Mouse (Mus musculus): ENCODE results near the gene Acsl5.
A peak's percentile ranks its signal among the peaks of the same experiment; 100 is the strongest.

Gene Acsl5

DNA sequence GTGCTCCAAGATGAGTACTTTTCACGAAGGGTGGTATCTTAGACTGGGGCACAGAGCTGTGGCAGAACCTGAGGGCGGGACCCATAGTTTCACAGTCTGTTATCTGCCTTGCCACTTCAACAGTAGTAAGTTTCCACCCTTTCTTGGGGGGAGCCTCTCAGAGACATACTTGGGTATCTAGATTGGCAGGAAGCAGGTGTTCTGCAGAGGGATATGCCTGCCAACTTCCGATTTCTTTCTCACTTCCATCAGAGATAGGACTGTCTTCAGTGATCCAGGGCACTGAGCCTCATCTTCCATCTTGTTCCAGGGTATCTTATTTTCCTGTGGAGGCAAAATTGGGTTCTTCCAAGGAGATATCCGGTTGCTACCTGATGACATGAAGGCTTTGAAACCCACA, 32.4 kb downstream of the Acsl5 start:
- DNase-seq (ENCODE audit: low read depth): no peak

- no peak for DNase-seq (ENCODE audit: low read depth)
Measured at GRCm38 (mm10) chr19:55286034-55286433, 34.3 kb downstream of the Acsl5 start.

GRCm38 (mm10) chr19:55288974-55289373, 37.2 kb downstream of the Acsl5 start:
- DNase-seq (ENCODE audit: low read depth): no peak

GRCm38 (mm10) chr19:55290621-55291270, 39.0 kb downstream of the Acsl5 start:
- DNase-seq (ENCODE audit: low read depth): no peak

- DNase-seq (ENCODE audit: low read depth): no peak
Measured at GRCm38 (mm10) chr19:55292210-55292850, 40.6 kb downstream of the Acsl5 start.

DNA sequence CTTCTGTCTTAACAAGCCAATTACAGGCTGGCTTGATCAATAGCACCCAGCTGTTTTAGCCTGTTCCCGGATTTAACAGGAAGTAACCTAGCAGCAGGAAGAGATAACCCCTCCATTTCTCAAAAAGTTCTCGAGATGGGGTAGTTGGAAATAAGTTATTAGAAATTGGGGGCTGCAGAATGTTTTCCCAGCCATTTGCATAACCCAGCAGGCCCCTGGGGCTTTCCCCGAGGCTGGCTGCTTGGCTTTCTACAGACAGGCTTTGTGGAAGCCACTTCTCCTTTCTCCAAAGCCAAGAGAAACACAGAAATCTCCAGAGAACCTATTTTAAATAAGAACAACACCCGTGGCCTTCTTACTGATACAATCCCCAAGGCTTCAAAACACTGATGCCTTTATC, 41.4 kb downstream of the Acsl5 start:
- DNase-seq (ENCODE audit: low read depth): no peak

DNA sequence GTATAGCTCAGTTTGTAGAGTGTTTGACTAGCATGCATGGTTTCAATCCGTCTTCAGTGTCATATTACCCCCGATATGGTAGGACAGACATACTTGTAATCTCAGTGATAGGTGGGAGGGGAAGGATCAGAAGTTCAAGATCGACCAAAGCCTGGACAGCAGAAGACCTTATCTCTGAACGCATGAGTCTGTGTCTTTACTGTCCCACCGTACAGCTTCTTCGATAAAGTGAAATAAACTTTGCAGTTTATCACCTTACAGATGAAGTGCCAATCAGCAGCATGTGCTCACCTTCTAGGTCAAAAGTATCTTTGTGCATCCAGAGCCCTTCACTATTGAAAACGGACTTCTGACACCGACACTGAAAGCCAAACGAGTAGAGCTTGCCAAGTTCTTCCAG, 43.3 kb downstream of the Acsl5 start:
- DNase-seq (ENCODE audit: low read depth): no peak

DNA sequence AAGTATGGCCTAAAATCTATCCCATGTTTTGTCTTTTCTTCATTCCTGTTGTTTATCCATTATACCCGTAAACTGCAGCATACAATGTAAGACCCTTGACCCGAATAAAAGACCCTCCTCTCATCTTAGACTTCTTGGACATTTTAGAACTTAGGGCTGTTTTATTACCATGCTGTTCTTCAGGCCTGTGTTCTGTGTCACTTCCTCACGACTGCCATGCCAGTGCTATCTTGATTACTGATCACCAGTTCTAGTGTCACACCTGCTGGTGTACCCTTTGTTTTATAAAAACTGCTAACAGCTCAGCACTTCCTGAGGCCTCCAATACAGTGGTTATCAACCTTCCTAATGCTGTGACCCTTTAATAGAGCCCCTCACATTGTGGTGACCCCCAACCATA, 43.8 kb downstream of the Acsl5 start:
- no peak for DNase-seq (ENCODE audit: low read depth)

DNA sequence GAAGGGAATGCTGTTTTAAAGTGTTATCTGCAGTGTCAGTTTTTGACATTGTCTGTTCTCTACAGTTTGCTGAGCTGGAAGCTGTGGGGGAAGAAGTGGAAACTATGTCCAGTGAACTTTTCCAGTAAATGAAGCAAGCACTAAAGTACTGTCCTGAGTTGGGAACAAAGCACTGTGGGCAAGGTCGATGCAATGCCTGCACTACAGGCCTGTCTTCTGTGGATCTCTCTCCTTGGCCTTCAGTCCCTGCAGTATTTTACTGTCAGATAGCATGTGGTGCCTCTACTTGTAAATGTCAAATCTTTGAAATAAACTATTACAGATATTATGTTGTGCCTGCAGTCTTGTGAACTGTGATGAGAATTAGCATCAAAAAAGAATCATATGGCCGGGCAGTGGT, 44.6 kb downstream of the Acsl5 start:
- no peak for DNase-seq (ENCODE audit: low read depth)

DNA sequence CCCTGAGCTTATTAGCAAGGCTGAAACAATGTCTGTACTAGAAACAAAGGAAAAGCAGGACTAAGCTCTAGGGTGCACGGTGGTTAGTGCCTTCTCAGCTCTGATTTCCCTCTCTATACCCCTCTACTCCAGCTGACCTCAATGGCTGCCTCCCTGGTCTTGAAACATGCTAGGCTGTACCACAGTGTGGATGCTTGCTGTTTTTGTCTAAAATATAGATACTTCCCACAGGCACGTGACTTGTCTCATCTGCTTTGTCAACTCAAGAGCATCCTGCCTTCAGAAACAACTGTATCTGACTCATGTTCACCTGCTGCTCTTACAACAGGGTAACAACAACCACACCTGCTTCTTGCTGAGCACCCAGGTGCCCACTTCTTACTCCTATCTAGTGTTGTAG, 45.8 kb downstream of the Acsl5 start:
- DNase-seq (ENCODE audit: low read depth): no peak

DNA sequence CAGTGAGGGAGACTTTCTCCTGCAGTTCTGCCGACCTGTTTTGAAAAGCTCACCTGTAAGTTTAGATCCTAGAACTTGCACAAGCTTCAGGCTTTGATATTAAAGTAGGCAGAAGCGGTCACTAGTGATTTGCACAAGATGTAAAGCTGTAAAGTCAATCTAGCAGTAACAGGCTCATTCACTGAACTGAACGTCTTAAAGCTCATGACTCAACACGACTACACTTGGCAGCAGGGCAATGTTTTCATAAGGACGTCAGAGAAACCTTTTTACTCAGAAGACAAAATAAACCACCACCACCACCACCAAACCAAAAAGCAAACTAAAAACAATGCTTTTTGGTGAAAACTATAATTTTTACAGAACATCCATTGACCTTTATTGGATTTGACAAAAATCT, 46.2 kb downstream of the Acsl5 start:
- no peak for DNase-seq (ENCODE audit: low read depth)

GRCm38 (mm10) chr19:55299378-55299777, 47.6 kb downstream of the Acsl5 start:
- DNase-seq (ENCODE audit: low read depth): no peak

- no peak for DNase-seq (ENCODE audit: low read depth)
Measured at GRCm38 (mm10) chr19:55300525-55300924, 48.8 kb downstream of the Acsl5 start.

DNA sequence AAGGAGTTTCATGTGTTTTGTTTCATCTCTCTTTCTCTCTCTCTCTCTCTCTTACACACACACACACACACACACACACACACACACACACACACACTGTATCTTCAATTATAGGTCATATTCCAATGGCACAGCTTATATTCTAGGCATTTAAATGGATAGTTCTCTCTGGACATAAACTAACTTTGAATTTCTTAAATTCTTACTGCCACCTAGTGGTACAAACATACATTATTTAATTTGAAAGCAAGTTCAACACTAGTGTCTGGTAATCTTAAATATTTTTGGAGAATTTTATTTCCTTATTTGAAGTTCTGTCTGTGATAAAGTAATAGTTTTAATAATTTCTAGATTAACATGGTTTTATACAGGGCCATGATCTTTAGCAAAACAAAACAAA, 53.3 kb downstream of the Acsl5 start:
- peak; percentile 41 for DNase-seq (ENCODE audit: low read depth)

GRCm38 (mm10) chr19:55311874-55312273, 60.1 kb downstream of the Acsl5 start:
- no peak for DNase-seq (ENCODE audit: low read depth)

DNA sequence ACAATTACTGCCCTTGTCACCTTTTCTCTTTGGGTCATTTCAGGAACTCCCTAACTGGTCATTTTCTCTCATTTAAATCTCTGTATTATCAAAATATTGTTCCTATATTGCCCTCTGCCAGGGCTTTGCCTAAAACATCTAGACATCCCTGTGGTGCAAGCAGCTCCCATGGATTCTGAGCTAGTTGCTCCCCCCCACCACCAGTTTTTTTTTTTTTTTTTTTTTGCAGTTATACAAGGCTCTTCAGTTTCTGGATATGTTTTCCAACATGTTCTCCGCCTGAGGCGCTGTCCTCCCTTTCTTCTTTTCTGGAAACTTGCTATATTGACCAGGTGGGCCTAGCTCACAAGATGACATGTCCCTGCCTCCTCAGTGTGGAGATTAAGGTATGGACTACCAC, 61.9 kb downstream of the Acsl5 start:
- DNase-seq (ENCODE audit: low read depth): no peak

GRCm38 (mm10) chr19:55315452-55316108, 63.8 kb downstream of the Acsl5 start, which contains the start of gene Zdhhc6:
Zdhhc6 (minus strand) TSS chr19:55316032.
- DNase-seq (ENCODE audit: low read depth): no peak

DNA sequence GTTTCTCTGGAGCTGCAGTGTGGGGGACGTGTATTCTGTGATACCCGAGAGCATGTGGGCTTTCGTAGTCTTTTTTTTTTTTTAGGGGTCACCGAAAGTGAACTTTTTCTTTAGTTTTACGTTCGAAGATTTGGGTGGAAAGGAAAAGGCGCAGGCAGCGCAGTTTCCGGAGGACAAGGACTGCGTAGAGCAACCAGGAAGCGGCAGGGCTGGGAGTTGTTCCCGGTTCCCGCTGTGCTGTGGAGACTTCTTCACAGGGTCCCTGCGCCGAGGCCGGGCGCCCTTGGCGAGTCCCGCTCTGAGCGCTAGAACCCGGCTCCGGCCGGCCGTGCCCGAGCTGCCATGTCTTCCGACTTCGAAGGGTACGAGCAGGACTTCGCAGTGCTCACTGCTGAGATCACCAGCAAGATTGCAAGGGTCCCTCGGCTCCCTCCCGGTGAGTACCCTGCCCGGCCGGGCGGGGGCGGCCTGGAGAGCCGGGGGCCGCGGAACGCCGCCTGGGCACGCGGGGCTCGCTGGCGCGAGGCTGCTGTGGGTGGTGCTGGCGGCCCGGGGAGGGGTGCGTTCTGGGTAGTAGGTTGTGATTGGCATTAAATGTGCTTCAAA, 64.5 kb downstream of the Acsl5 start, which contains the start of gene Vti1a:
TSS of gene Vti1a (plus strand) at position 187 of the 606 bp plus-strand sequence.
- peak; percentile 96 for DNase-seq (ENCODE audit: low read depth)

DNA sequence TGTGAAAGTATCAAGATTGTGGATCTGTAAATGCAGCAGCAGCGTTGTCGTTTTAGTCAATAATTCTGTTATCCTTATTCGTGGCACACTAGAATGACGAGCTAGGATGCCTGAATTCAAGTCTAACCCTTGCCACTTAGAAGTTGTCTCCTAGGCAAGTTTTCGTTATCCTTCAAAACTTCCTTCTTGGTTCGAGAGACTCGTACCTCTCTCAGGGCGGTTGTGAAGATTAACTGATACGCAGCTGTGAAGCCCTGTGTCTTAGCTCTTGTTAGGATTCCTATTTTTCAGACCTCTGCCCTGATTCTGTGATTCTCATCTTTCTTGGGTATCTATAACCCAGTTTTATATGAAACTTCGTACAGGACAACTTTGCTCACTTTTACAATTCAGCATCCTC, 65.2 kb downstream of the Acsl5 start:
- no peak for DNase-seq (ENCODE audit: low read depth)

GRCm38 (mm10) chr19:55319036-55319435, 67.3 kb downstream of the Acsl5 start:
- no peak for DNase-seq (ENCODE audit: low read depth)

- no peak for DNase-seq (ENCODE audit: low read depth)
Measured at GRCm38 (mm10) chr19:55319521-55319920, 67.8 kb downstream of the Acsl5 start.

DNA sequence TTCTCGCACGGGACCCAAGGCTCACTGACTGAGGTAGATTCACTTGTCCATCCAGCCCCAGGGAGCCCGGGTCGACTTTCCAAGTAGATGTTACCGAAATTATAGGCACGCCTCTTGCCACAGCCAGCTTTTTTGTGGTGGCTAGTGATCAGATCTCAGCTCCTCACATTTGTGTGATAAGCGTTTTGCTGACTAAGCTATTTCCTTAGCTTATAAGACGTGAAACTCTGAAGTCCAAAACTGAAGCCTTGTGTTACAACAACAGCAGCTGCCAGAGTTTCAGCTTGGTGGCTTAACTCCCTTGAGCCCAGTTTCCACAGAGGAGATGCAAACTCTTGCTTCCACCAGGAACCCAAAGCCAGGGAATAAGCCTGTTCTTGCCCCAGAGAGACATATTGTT, 70.9 kb downstream of the Acsl5 start:
- no peak for DNase-seq (ENCODE audit: low read depth)

GRCm38 (mm10) chr19:55327510-55327909, 75.8 kb downstream of the Acsl5 start:
- DNase-seq (ENCODE audit: low read depth): no peak

All from induced T-regulatory cell, adult 2 months (primary cell).